Mouse (Mus musculus): ENCODE results near the gene Stpg4. TPM values are rescaled to one million over a fixed set of nuclear protein-coding genes. Genes with fewer than 3 reads are reported as not detected.

Gene Stpg4
- not detected for total RNA-seq (2021)
- long read RNA-seq, experiment 1, result 0 reads
- long read RNA-seq, experiment 2, result 0 reads

DNA sequence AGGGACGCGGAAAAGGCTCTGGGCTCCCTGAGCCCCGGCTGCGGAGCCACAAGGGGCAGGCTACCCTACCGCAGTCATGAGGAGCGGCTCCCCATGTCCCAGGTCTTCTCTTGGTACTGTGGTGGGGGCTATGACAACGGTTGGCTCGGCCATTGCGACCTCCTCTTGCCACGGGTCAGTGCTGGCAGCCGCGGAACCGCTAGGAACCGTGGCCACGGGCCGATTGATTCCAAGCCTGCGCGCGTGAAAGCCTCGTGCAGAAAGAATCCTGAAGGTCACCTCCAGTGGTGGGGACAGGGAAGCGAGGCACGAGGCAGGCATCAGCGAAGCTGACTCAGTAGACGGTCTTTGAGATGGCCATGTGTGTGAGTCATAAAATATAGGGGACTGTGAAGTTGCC lies at the start of gene Stpg4:
Gene Stpg4, minus strand, starts transcription at position 231 of the 400 bp plus-strand sequence.
- intact Hi-C loops (cut with DNase I; ENCODE audit: low total_unique reads), result no loop called here
- DNase-seq, result no peak

- DNase-seq, result no peak
- intact Hi-C loops (cut with DNase I; ENCODE audit: low total_unique reads), result no loop called here
These were observed 47.8 kb upstream of the Stpg4 start for GRCm38 (mm10) chr17:87475356-87475755.

DNA sequence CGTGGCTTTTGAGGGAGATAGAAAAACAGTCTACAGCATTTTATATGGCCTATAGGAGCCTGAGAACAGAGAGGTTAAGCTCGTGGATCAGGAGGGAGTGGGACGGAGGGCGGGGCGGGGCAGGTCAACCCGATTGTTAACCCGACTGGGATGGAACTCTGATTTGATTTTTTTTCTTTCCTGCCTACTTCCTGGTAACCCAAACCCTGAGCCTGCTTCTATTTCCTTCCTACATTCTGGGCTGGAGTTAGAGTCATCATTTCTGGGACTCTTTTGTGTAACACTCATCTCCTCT lies 46.9 kb upstream of the Stpg4 start:
- DNase-seq, result no peak
- intact Hi-C loops (cut with DNase I; ENCODE audit: low total_unique reads), result no loop called here

DNA sequence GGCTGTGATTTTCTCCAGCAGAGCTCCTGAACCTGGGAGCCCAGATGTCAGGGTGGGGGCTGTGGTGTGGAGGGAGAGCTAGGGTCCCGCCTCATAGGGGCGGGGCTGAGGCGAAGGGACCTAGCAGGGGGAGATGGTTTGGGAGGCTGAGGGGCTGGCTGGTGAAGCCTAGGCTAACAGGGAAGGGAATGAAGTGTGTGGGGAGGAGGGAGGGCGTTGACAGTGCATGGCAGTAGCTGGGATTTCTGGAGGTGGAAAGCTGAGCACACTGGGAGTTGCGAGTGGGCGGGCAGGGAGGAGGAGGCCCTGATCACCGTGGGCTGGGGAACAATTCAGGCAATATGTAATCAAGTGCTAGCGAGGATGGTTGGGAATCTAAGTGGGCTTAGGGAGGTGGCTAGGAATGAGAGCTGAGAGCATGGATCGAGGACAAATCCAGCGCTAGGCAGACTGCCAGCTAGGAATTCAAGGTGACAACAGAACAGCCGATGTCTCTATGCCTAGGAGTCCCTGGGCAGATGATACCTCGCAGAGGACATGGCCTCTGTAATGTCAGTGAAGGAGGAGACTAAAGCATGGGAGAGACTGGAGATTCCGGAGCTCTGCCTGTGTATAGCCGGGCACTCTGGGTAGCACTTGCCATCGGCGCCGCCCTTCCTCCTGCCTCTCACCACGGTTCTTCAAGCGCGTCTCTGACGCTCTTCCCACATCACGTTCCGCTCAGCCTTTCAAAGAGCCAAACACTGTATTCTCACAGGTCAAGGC lies 46.4 kb upstream of the Stpg4 start:
- intact Hi-C loops (cut with DNase I; ENCODE audit: low total_unique reads), result no loop called here
- peak; percentile 42 for DNase-seq

GRCm38 (mm10) chr17:87473441-87473735 lies 45.8 kb upstream of the Stpg4 start:
- intact Hi-C loops (cut with DNase I; ENCODE audit: low total_unique reads), result no loop called here
- DNase-seq, result no peak

DNA sequence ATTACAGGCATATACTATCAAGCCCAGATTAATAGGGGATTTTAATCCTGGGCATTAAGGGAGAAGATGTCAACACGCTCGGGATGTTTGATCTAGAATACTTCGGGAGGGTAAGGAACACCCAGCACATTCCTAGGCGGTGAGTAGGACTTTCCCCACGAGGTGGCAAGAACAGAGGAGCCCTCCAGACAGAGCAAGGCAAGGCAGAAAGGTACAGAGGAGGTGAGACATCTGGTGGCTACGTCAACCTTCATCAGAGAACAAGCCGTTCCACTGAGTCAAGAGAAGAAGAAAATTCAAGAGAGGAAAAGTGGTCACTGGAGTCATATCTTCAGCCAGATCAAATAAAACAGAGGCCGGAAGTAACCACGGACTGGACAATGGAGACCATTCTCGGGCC lies 45.3 kb upstream of the Stpg4 start:
- no peak for DNase-seq
- intact Hi-C loops (cut with DNase I; ENCODE audit: low total_unique reads), result no loop called here

GRCm38 (mm10) chr17:87471661-87472060 lies 44.1 kb upstream of the Stpg4 start:
- no peak for DNase-seq
- intact Hi-C loops (cut with DNase I; ENCODE audit: low total_unique reads), result no loop called here

- intact Hi-C loops (cut with DNase I; ENCODE audit: low total_unique reads), result no loop called here
- no peak for DNase-seq
These were observed 43.3 kb upstream of the Stpg4 start for GRCm38 (mm10) chr17:87470797-87471196.

DNA sequence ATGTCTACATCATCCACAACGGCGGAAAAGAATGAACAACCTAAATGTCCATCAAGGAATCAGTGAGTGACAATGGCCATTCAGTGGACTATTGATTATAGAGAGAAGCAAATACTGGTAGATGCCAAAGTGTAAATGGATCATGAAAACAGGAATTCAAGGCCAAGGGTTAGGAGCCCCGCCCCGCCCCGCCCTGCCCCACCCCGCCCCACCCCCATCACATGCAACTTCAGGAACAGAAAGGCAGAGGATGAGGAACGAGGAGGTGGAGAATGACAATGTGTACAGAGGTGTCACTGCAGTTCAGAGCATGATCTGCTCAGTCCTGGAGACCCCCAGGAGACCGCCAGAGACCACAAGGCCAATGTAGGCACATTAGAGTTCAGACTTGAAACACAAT lies 42.7 kb upstream of the Stpg4 start:
- no peak for DNase-seq

DNA sequence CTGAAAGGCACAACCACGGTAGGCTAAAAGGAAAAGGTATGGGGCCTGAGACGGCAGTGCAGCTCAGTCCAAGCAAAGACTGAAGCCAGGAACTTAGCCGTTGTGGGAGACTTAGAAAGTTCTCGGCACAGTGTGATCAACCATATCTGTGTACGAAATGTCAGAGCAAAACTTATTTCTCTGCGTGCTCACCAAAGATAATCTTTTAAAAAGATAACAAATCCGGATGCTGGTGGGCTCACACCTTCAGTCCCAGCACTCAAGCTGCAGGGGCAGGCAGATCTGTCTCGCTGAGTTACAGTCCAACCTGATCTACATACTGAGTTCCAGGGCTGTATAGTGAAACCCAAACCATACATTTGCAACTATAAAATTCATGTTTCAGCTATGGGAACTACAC lies 41.9 kb upstream of the Stpg4 start:
- DNase-seq, result no peak
- intact Hi-C loops (cut with DNase I; ENCODE audit: low total_unique reads), result no loop called here

More for the DNA sequence above, 42.7 kb upstream of the Stpg4 start:
- intact Hi-C loops (cut with DNase I; ENCODE audit: low total_unique reads), result no loop called here

- intact Hi-C loops (cut with DNase I; ENCODE audit: low total_unique reads), result no loop called here
- DNase-seq, result no peak
These were observed 41.1 kb upstream of the Stpg4 start for GRCm38 (mm10) chr17:87468616-87469015.

DNA sequence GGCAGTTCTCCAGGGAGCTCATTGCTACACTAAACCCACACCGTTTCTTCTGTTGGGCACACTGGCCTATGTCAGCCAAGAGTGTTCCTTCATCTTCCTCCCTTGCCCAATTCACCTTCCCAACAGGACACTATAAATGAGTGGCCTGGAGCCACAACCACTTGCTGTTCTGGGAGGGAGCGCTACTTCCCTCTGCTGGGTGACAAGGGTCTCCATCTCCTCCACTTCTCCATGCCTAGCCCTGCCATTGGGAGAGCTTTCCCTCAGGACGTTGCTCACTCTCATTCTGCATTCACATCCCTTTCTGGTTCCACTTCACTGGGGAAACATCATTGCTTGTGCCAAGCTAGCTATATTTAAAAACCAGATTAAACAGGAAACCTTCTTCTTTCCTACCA lies 34.0 kb upstream of the Stpg4 start:
- intact Hi-C loops (cut with DNase I; ENCODE audit: low total_unique reads), result no loop called here
- no peak for DNase-seq

- intact Hi-C loops (cut with DNase I; ENCODE audit: low total_unique reads), result no loop called here
- peak; percentile 47 for DNase-seq
These were observed 33.3 kb upstream of the Stpg4 start for GRCm38 (mm10) chr17:87460669-87461498.

DNA sequence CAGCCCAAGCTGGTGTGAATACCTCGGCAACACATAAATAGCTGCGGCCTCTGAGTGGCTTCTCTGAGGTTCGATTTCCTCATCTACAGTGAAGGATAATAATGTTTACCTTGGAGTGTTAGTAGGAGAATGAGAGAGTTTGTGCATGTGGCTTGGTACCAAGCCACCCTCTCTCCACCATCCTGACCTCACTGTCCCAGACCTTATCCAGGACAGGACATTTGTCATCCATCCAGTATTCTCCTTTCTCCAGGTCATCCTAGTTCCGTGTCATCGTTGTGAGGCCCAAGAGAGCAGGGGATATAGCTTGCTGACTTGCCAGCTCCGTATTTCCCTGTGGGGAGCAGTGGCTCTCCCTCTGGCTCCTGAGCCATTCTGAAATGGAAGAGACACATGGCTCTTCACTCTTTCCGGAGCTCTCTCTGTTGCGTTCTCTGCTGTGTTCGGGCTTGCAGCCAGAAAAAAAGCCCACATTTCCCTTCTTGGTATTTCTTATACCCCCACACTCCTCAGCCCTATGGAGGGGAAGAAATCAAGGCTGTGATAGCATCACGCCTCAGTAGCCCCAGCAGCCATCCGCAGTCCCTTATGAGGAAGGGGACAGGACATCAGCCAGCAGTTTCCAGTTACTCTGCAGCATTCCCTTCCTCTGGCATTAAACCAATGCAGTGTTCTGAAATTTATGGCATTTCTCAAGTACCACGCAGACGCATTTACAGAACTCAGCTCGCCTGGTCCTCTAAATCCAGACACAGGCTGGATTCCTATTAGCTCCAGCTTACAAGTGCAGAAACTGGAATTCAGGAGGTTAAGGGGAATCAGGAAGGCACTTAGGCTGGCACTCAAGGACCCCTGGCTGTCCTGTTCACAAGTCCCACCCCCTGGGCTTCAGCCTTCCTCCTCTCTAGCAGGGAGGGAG lies 32.5 kb upstream of the Stpg4 start:
- intact Hi-C loops (cut with DNase I; ENCODE audit: low total_unique reads), result loop anchor here (10.0 kb wide), 1 partner anchor 65 kb away; no protein-coding TSS in a partner anchor
- DNase-seq, result peak; percentile 26

- intact Hi-C loops (cut with DNase I; ENCODE audit: low total_unique reads), result loop anchor here (10.0 kb wide), 1 partner anchor 66 kb away; no protein-coding TSS in a partner anchor
- peak; percentile 57 for DNase-seq
These were observed 31.6 kb upstream of the Stpg4 start for GRCm38 (mm10) chr17:87458911-87459749.

GRCm38 (mm10) chr17:87457961-87458360 lies 30.4 kb upstream of the Stpg4 start:
- no peak for DNase-seq
- intact Hi-C loops (cut with DNase I; ENCODE audit: low total_unique reads), result loop anchor here (10.0 kb wide), 1 partner anchor 67 kb away; no protein-coding TSS in a partner anchor

- no peak for DNase-seq
- intact Hi-C loops (cut with DNase I; ENCODE audit: low total_unique reads), result loop anchor here (10.0 kb wide), 1 partner anchor 71 kb away; no protein-coding TSS in a partner anchor
These were observed 26.6 kb upstream of the Stpg4 start for GRCm38 (mm10) chr17:87454121-87454520.

DNA sequence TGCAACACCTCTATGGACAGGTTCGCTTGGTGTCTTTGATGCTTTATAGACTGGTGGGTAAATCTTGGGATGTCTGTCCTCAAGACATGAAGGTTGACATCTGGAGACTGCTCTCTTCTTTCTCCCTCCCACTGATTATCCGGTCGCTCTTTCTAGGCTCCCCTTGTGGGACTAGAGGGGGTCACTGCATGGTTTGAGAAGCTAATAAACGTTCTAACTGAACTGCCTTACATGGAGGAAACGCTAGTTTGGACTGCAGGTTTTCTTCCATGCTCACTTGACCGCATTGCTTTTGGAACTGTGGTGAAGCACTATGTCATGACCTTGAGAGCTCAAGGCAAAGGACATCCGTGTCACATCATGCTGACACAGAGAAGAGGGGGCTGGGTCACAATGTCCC lies 25.8 kb upstream of the Stpg4 start:
- intact Hi-C loops (cut with DNase I; ENCODE audit: low total_unique reads), result loop anchor here (10.0 kb wide), 1 partner anchor 71 kb away; no protein-coding TSS in a partner anchor
- no peak for DNase-seq

DNA sequence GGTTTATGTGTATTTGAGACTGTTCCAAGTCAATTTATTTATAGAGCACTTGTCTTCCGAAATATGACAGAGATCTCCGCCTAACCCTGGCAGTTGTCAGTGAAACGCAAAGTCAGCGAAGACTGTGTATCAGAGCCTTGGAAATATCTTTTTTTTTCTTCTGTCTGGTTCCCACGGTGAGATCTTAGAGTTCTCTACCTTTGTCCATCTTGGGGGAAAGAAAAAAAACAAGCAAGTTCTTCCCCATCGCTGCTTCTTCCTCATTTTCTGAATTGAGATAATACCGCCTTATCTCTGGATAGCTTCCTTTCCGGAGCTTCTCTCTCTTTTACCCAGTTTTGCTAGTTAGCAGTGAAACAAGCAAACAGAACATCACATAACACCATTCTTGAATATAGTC lies 21.3 kb upstream of the Stpg4 start:
- DNase-seq, result no peak
- intact Hi-C loops (cut with DNase I; ENCODE audit: low total_unique reads), result loop anchor here (10.0 kb wide), 1 partner anchor 116 kb away; no protein-coding TSS in a partner anchor

All from gastrocnemius, postnatal 14 days (tissue).